Mouse (Mus musculus) regulatory T cell (primary cell): ENCODE data around the gene Fosl1.
"Not testable (repeated sequence)": the region's sequence is repeated elsewhere in the genome, so short reads cannot be mapped to it uniquely, and the experiment has no call there.

Experiments
- in situ Hi-C: fragments of 300-600 bp; cut with MboI, MseI; formaldehyde crosslinking; loops from one replicate; pipeline ENCODE4 v1.15.1; 2025; ENCODE audit warnings: high pct_unique_total_duplicates

Gene Fosl1

GRCm38 (mm10) chr19:5447515-5448353 lies at the start of gene Fosl1:
Gene Fosl1 (plus strand): TSS chr19:5447547.
- in situ Hi-C loops: no loop called here

- in situ Hi-C loops: not testable (repeated sequence)
Observed at GRCm38 (mm10) chr19:5401073-5401472, 46.3 kb upstream of the Fosl1 start.

- in situ Hi-C loops: no loop called here
Observed at GRCm38 (mm10) chr19:5402293-5402692, 45.1 kb upstream of the Fosl1 start, which contains the start of gene Tsga10ip. Gene Tsga10ip (minus strand): TSS chr19:5402526.

- in situ Hi-C loops: no loop called here
Observed at GRCm38 (mm10) chr19:5405924-5406323, 41.4 kb upstream of the Fosl1 start.

DNA sequence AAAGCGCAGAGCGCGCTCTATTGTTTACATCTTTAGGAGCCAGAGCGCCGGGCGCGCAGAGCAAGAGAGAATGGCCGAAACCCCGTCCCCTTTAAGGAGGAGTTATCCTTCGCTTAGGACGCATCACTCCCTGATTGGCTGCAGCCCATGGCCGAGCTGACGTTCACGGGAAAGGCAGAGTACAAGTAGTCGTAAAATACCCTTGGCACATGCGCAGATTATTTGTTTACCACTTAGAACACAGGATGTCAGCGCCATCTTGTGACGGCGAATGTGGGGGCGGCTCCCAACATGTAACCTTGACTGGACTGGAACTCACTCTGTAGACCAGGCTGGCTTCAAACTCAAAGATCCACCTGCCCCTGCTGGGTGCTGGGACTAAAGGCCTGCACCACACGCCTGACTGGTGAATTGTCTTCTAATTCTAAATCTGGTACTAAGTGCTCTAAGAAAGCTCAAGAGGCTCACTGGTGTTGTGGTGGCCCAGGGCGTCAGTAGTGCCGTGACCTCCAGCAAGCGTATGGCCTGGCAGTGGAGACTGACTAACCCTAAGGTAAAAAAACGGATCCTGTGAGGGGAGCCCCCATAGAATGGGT lies 40.7 kb upstream of the Fosl1 start:
- in situ Hi-C loops: not testable (repeated sequence)

DNA sequence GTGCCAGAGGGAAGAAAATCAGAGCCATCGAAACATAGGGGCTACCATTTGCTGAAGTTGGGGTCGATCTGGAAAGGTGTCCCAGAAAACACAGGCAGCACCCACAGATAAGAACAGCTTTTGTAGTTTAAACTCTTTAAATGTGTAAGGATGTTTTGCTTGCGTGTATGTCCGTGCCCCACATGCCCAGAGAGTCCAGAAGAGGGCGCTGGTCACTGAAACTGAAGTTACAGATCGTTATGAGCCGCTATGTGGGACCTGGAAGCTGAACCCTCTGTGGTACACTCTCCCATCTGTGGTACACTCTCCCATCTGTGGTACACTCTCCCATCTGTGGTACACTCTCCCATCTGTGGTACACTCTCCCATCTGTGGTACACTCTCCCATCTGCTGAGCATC lies 40.2 kb upstream of the Fosl1 start:
- in situ Hi-C loops: no loop called here

DNA sequence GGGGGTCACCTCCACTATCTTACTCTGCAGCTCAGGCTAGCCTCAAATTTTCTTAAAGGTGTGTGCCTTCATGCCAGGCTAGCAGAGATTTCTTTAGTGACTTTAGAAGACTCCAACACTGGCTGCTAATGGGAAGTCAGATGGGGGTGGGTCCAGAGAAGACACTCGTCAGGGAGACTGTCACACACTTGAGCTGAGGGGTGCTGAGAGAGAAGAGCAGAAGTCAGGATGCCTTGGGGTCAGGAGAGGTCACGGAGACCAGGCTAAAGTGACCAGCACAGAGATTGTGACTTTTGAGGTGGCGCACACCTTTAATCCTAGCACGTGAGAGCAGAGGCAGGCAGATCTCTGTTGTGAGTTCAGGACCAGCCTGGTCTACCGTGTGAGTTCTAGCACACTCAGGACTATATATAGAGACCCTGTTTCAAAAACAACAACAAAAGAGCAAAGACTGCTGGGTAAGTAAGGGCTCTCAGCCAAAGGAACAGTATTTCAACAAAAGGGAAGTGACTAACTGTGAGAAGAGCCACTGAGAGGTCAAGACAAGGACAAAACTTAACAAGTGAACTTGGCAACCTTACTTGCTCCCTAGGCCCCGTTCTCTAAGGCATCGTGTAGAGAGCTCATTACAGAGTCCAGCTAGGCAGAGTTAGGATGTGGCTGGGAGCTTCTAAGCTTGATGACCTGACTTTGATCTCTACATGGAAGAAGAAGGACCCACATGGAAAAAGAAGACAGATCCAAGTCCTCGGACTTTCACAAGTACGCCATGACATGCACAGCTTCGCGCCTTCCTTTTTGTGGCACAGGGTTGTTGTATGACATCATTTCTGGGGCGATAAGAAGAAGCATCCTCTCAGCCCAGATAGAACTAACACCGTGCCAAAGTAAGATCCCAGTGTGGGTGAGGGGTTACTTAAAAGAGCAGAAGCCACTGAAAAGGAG lies 39.0 kb upstream of the Fosl1 start:
- in situ Hi-C loops: no loop called here

DNA sequence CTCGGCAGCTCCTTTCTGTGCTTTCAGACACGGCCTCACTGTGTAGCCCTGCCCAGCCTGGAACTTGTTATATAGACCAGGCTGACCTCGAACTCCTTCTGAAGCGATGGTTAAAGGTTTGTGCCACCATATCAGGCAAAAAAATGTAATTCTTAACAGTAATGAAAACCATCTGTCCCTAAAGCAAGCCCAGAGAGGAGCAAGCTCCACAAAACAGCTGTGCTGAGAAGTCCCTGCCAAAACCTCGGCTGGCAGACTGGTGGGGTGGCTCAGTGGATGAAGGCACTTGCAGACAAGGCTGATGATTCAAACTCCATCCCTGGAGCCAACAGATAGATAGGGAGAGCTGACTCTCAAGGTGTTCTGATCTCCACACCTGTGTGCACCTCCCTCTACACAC lies 38.3 kb upstream of the Fosl1 start:
- in situ Hi-C loops: no loop called here

GRCm38 (mm10) chr19:5410641-5411040 lies 36.7 kb upstream of the Fosl1 start:
- in situ Hi-C loops: no loop called here

- in situ Hi-C loops: no loop called here
Observed at GRCm38 (mm10) chr19:5411961-5412360, 35.4 kb upstream of the Fosl1 start.

DNA sequence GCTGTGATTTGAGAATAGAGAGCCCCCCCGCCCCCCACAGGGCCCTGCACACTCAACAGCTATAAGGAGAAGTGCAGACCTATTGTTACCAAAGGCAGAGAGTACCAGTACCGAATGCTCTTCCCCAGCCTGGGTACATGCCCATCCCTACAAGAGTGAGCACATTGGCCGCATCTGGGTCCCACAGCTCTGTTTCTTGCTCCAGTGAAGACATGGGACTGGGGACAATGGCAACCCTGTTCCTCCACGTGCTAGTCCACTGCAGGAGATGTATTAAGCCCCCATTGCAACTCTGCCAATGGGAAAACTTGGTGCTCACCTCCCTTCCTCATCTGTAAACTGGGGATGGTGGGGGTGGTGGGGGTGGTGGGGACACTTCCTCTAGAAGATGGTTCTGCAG lies 33.5 kb upstream of the Fosl1 start:
- in situ Hi-C loops: no loop called here

- in situ Hi-C loops: no loop called here
Observed at GRCm38 (mm10) chr19:5414534-5414957, 32.8 kb upstream of the Fosl1 start.

GRCm38 (mm10) chr19:5418750-5419466 lies 28.4 kb upstream of the Fosl1 start:
- in situ Hi-C loops: no loop called here

- in situ Hi-C loops: no loop called here
Observed at GRCm38 (mm10) chr19:5419630-5420029, 27.7 kb upstream of the Fosl1 start.

GRCm38 (mm10) chr19:5420579-5420978 lies 26.8 kb upstream of the Fosl1 start:
- in situ Hi-C loops: no loop called here

DNA sequence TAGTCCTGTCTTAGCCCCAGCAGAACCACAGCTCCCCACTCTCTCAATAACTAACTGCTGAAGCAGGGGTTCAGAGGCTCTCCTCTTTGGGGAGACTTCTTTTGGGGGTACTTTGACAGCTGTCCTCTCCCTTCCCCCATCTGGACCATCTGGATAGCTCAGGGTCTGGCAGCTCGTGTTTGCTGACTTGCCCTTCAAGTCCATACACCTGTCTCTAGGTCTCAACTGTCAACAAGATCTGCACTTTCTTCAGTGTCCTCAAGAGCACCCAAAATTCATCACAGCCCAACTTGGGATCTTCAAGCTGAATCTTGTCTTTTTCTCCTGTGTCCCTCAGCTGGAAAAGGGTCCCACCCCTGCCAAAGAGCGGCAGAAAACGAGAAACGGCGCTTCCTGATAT lies 25.6 kb upstream of the Fosl1 start:
- in situ Hi-C loops: no loop called here

GRCm38 (mm10) chr19:5422267-5422666 lies 25.1 kb upstream of the Fosl1 start:
- in situ Hi-C loops: no loop called here

DNA sequence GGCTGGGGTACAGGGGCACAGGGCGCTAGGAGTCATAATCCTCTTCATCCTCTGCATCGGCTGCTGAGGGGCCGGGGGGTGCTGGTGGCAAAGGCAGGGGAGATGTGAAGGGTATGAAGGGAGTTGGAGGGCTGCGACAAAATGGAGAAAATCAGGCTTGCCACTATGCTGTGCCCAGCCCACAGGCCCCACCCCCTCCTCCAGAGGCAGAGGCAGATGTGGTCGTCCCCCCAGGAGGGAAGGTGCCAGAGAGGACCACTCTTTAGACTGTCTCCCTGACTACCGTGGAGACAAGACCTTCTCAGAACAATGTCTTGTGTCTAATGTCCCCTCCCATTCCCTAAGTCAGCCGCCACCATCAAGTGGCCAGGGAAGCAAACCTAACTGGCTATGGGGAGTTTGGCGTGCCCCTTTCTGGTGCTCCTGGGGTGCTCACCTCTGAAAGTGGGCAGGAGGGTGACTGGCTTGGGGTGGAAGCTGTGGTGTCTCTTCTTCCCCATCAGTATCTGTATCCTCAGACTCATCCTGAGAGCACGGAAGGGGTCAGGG lies 24.4 kb upstream of the Fosl1 start:
- in situ Hi-C loops: no loop called here

GRCm38 (mm10) chr19:5423561-5423960 lies 23.8 kb upstream of the Fosl1 start:
- in situ Hi-C loops: no loop called here

DNA sequence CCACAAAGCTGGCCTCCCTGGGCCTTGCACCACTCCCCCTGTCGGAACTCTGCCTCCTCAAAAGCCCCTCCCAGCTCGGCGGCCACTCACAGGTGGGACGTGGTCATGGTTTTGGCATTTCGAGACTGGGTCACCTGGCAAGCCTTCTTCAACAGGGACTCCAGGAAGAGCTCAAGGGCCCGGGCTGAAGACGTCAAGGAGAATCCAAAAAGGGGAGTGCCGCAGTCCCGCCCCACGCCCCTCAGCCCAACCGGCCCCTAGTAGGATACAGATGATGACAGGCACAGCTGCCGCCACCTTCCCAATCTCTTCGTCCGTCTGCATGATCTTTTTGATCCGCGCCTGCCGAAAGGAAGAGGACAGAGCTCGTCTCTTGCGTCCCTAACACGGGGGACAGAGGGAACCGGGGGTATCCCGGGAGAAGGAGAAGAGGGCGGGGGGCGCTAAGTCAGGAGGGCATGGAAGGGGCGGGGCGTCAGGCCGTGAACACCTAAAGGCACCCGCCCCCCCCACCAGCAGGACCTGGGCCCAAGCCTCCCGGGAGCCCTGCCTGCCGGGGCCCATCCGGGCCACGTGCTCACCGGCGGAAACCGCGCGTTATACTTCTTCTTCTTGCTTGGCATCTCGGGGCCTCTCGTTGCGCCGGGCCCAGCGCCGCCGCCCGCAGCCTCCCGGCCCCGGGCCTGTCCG lies 23.1 kb upstream of the Fosl1 start:
- in situ Hi-C loops: no loop called here
